Mouse (Mus musculus) embryonic fibroblast, embryonic 13.5 days (primary cell): Measurements from ENCODE around the gene Pip4k2a. TPM values are rescaled to one million over a fixed set of nuclear protein-coding genes. Genes with fewer than 3 reads are reported as not detected.

ENCODE experiments used
- H3K27ac ChIP-seq: 2 replicates; pipeline ENCODE4 v1.5.1; 2012; ENCODE audit warnings: low read length, control low read depth, inconsistent platforms; ENCODE audit not compliant: insufficient read depth
- H3K4me1 ChIP-seq: 2 replicates; pipeline ENCODE4 v1.6.1; 2011; ENCODE audit warnings: low read length; ENCODE audit not compliant: control insufficient read depth, insufficient read depth
- H3K4me3 ChIP-seq: 2 replicates; pipeline ENCODE4 v1.5.1; 2011; ENCODE audit warnings: mild to moderate bottlenecking, control low read depth, low read length; ENCODE audit not compliant: insufficient read depth
- CTCF ChIP-seq: IDR thresholded peaks from 2 replicates; pipeline ENCODE4 v1.5.1; 2011; ENCODE audit warnings: mild to moderate bottlenecking, control low read depth, low read length, moderate library complexity, borderline replicate concordance; ENCODE audit not compliant: insufficient read depth
- POLR2A ChIP-seq: IDR thresholded peaks from 2 replicates; pipeline ENCODE4 v1.6.1; 2011; ENCODE audit warnings: low read depth, mild to moderate bottlenecking, control low read depth, low read length, moderate library complexity
- polyA plus RNA-seq: library from polyadenylated mRNA; stranded (reverse); fragments of >200 nt; gene quantifications from 2 replicates; pipeline ENCODE4 v1.2.4, GENCODE M21; 2011; ENCODE audit warnings: low read depth; ENCODE audit not compliant: missing spikeins, insufficient read length

Pip4k2a gene
- polyA plus RNA-seq, 1 experiment = 39.4 TPM

DNA sequence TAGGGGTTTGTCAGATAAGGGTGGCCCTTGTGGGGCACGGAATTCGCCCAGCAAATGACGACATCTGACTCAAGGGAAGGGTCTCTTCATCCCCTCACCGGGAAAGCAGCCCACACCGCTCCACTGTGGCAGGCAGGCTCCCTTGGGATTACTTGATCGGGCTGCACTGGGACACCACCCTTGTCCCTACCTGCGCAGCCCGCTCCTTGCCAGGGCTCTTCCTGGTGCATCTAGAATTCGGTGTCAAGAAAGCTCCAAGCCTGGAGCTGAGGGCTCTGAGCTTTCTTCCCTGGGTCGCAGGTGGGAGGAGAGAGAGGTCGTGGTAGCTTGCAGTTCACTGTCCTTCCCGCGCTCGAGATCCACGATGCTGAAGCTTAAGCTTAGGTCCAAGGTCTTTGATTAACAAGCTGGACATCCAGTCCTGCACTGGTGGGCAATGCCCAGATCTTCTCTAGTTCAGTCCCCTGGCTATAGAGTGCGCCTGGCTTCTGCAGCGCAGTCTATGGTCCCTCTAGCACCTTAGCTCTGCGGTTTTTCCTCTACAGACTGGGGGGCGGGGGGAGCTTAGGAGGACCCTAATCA, 196.6 kb downstream of the Pip4k2a start:
- Histone ChIP-seq H3K4me1 (peaks cover 4% of the 10 kb centered on the region; the same call in 1 of the 2 replicates), H3K4me3 (no peak overlapping the region), H3K27ac (no peak overlapping the region)
- TF ChIP-seq POLR2A = no peak
- no peak for TF ChIP-seq CTCF

DNA sequence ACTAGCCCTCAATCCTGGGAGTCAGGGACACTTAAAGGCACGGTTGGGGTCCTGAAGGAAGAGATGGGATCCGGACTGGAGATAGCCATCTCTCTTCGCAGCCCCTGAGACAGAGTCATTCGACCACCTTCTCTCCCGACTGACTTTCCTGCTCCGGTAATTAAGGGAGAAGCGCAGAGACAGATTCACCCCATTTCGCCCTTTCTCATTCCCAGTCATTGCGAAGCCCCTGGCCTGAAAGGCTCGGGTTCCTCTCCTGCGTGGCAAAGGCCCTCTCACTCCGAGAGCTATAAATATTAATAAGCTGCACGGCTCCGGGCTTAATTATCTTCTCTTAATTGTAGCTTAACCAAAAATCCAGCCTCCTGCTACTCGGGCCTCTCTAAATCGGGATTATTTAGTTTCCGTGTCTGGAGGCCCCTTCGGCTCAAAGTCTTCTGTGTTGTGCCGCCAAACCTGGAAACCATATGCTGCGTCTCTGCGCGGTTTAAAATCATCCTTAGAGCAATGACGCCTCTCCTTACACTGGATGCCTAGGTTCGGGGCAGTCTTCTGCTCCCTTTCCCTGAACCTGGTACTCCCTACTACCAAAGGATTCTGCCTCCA, 197.2 kb downstream of the Pip4k2a start:
- Histone ChIP-seq H3K4me3 (peak overlapping the region; percentile 23; the same call in 1 of the 2 replicates), H3K27ac (no peak overlapping the region), H3K4me1 (peaks cover 4% of the 10 kb centered on the region; the same call in 1 of the 2 replicates)
- no peak for TF ChIP-seq POLR2A
- TF ChIP-seq CTCF = no peak

DNA sequence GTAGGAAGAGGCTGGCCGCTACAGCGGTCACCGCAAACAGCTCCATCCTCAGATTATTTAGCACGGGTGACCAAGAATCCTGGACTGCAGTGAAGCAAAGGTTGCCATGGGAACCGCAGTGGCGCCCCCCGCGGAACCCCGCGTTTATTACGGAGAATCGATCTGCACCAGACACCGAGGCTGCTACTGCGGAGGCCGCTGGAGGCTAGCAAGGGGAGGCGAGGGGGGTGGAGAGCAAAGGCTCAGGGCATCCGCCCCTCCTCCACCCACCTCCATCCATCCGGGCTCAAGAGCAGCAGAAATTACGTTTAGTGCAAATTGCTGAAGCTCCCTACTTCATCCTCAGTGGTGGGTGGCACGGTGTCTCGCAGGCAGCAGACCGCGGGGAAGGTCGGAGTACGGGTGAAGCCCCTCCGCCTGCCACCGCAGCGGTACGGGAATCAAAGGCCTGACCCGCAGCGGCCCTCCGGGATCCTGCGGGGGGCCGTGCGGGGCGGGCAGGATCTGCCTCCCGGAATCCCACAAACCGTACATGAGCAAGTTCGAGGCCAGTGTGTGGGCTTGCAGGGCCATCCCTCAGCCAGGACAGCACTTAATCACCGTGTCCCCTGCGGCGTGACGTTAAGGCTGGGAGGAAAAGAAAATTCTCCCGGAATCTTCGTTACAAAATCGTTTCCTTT, 197.8 kb downstream of the Pip4k2a start:
- peaks cover 4% of the 10 kb centered on the region; the same call in 1 of the 2 replicates for H3K4me1 ChIP-seq
- peak overlapping the region; percentile 23 for H3K4me3 ChIP-seq
- H3K27ac ChIP-seq = no peak overlapping the region
- TF ChIP-seq CTCF (no peak), POLR2A (no peak)

DNA sequence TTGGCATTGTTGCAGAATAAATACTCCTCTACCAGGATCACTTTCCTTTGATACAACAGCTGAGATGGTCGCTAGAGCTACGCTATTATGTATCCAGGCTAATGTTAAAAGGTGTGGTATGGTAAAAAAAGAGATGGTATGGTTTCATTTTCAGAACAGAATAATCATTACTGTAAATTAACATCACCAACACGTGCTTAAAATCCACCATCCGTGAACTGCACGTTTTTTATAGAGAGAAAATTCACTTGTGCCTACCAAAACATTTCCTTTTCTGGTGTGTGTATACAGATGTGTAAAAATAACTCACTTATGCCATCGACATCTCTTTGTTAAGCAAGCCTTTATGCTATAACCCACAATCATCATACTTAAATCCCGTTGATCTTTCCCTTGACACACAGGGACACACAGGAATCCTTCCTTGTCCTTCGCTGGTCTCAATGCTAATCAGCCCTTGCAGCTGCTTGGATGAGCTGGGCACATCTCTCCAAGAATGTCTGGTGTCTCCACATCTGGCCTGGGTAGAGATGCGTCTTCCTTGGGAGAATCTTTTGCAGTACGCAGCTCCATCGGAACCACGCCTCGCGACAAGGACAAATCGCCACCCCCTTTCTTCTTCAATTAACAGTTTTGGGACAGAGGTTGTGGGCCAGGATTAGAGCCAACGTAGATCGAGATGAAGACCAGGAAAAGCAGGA, 198.5 kb downstream of the Pip4k2a start:
- peak overlapping the region; percentile 23 for H3K4me3 ChIP-seq
- peaks cover 4% of the 10 kb centered on the region; the same call in 1 of the 2 replicates for H3K4me1 ChIP-seq
- TF ChIP-seq CTCF = no peak
- no peak for TF ChIP-seq POLR2A
- no peak overlapping the region for H3K27ac ChIP-seq

DNA sequence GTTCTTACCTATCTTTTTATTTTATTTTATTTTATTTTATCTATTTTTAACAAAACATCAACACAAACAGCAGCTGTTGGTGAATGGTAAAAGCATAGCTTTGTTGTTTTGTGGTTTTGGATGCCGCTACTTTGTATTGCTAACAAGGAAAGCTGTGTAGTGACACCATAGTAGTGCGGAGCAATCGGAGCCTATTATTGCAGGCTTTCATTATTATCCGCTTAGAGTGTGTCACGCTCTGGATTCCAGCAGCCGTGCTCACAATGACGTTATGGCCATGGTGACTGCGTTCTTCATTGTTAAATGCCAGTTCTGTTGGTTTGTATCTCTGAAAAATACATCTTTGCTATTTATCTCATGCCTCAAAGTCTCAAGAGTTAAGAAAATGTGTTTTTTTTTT, 200.2 kb downstream of the Pip4k2a start:
- no peak overlapping the region for H3K27ac ChIP-seq
- peaks cover 4% of the 10 kb centered on the region; the same call in 1 of the 2 replicates for H3K4me1 ChIP-seq
- TF ChIP-seq CTCF = no peak
- no peak for TF ChIP-seq POLR2A
- no peak overlapping the region for H3K4me3 ChIP-seq

DNA sequence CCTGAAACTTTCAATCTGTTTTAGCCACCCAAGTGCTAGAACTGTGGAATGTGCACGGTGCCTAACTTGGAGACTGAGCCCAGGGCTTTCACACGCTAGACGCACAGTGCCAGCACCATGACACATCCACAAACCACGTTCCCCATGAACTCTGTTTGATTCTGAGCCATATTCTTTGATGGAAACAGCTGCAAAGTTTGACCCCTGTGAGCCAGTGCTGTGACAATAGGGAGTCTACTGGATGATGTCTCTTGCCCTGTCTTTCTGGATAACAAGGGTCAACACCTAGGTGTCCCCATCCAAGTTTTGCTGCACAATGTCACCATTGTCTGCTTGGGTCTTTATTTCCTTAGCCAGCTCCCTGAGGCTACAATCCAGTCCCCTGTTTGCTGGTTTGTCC, 203.7 kb downstream of the Pip4k2a start:
- H3K4me3 ChIP-seq = no peak overlapping the region
- no peak overlapping the region for H3K27ac ChIP-seq
- no peaks in the 10 kb centered on the region for H3K4me1 ChIP-seq
- TF ChIP-seq CTCF (no peak), POLR2A (no peak)

Other genes with a start within 250 kb of the Pip4k2a start
- 5.6 and 5.7 TPM in 2 replicates for gene 4930426L09Rik, start 217 bp upstream of the Pip4k2a start, polyA plus RNA-seq
- gene Armc3, start 201.2 kb upstream of the Pip4k2a start, polyA plus RNA-seq = not detected in 2 replicates